Mouse (Mus musculus): ENCODE measurements at regions not wholly inside any gene's neighbourhood (a gene's known extent, or its start where the extent isn't known, plus 50 kb on each side); places are given as distances from the start of the nearest gene placed in this dataset.

- Histone ChIP-seq H3K4me3 (ENCODE audit: low read depth, low read length) (no peak overlapping the region), H3K9ac (replicated peaks; ENCODE audit: low read depth, low read length) (no peak overlapping the region), H3K36me3 (ENCODE audit: control insufficient read depth, insufficient read depth, low read length) (no peaks in the 10 kb centered on the region), H3K4me2 (ENCODE audit: low read depth, low read length) (no peak overlapping the region), H3K9me3 (ENCODE audit: control insufficient read depth, low read length) (no peaks in the 10 kb centered on the region), H3K27me3 (ENCODE audit: control insufficient read depth, insufficient read depth, low read length) (no peaks in the 10 kb centered on the region), H3K27ac (ENCODE audit: low read depth, low read length) (no peak overlapping the region), H3K4me1 (ENCODE audit: control insufficient read depth, insufficient read depth, low read length) (no peaks in the 10 kb centered on the region)
- WGBS = 88% methylated on average over 3 of the region's 3 CpGs
- ATAC-seq (ENCODE audit: low read depth) = no peak
Measured at GRCm38 (mm10) chr1:189107156-189107555, 99.5 kb upstream of the Kctd3 start.

DNA sequence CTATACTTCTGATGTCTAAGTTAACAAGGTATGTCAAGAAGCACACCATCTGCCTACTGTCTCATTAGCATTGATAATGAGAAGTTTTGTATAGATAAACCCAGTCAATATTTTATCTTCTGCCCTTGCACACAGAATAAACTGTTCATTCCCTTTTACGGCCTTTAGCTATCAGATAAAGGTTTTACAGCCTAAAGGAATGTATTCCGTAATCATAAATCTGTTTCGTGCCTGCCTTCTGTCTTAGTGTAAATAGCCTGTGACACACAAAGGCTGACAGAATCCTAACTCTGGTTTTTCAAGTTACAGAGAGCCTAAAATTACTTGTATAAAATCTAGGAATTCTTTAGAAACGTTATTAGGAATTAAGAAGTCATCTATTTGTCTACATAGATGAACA, 97.6 kb upstream of the Kctd3 start:
- Histone ChIP-seq H3K4me1 (ENCODE audit: control insufficient read depth, insufficient read depth, low read length) (no peaks in the 10 kb centered on the region), H3K27me3 (ENCODE audit: control insufficient read depth, insufficient read depth, low read length) (no peaks in the 10 kb centered on the region), H3K36me3 (ENCODE audit: control insufficient read depth, insufficient read depth, low read length) (no peaks in the 10 kb centered on the region), H3K9me3 (ENCODE audit: control insufficient read depth, low read length) (no peaks in the 10 kb centered on the region), H3K9ac (replicated peaks; ENCODE audit: low read depth, low read length) (no peak overlapping the region), H3K4me3 (ENCODE audit: low read depth, low read length) (no peak overlapping the region), H3K4me2 (ENCODE audit: low read depth, low read length) (no peak overlapping the region), H3K27ac (ENCODE audit: low read depth, low read length) (no peak overlapping the region)
- WGBS = 40% methylated on average over 4 of the region's 4 CpGs
- ATAC-seq (ENCODE audit: low read depth) = no peak

- Histone ChIP-seq H3K4me2 (ENCODE audit: low read depth, low read length) (no peak overlapping the region), H3K9ac (replicated peaks; ENCODE audit: low read depth, low read length) (no peak overlapping the region), H3K36me3 (ENCODE audit: control insufficient read depth, insufficient read depth, low read length) (no peaks in the 10 kb centered on the region), H3K27me3 (ENCODE audit: control insufficient read depth, insufficient read depth, low read length) (0 out of 2 replicates have a peak, but pooled peaks cover 3% of the 10 kb centered on the region), H3K4me1 (ENCODE audit: control insufficient read depth, insufficient read depth, low read length) (no peaks in the 10 kb centered on the region), H3K27ac (ENCODE audit: low read depth, low read length) (no peak overlapping the region), H3K9me3 (ENCODE audit: control insufficient read depth, low read length) (no peaks in the 10 kb centered on the region), H3K4me3 (ENCODE audit: low read depth, low read length) (no peak overlapping the region)
- 73% methylated on average over 3 of the region's 3 CpGs for WGBS
- ATAC-seq (ENCODE audit: low read depth) = no peak
Measured at GRCm38 (mm10) chr1:189102781-189103180, 95.1 kb upstream of the Kctd3 start.

DNA sequence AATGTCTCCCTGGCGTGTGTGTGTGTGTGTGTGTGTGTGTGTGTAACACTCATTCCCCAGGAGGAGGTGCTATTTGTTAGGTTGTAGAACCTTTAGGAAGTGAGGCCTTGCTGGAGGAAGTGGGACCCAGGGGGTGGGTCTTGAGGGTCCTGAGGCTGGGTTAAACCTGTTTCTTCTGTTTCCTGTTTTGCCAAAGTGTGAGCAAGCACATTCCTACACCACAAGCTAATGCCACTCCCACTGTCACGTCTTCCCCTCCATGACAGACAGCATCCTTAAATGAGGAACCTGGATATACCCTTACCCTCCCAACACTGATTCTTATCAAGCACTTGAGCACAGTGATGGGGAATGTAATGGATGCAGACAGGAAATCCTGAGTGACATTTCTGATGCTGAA, 91.5 kb upstream of the Kctd3 start:
- WGBS = 76% methylated on average over 2 of the region's 2 CpGs
- no peak for ATAC-seq (ENCODE audit: low read depth)
- H3K9me3 ChIP-seq (ENCODE audit: control insufficient read depth, low read length) = no peaks in the 10 kb centered on the region

DNA sequence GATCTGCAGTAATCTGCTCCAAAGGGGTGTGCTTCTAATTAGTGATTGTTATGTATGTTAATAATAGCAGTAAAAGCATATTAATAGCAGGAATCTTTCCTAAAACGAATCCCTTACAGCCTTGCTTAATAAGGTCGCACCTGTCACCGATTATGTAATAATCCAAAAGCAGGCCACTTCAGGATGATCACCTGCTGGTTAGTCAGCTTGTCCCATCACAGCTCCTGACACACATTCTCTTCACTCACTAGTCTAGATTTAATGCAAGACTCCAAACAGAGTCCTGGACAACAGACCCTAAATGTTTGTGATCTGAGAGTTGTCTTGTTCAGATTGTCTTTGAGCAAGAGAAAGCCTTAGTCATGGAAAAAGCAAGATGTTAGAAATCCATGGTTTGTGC, 85.2 kb upstream of the Kctd3 start:
- Histone ChIP-seq H3K4me1 (ENCODE audit: control insufficient read depth, insufficient read depth, low read length) (no peaks in the 10 kb centered on the region), H3K4me2 (ENCODE audit: low read depth, low read length) (no peak overlapping the region), H3K27ac (ENCODE audit: low read depth, low read length) (no peak overlapping the region), H3K27me3 (ENCODE audit: control insufficient read depth, insufficient read depth, low read length) (no peaks in the 10 kb centered on the region), H3K9ac (replicated peaks; ENCODE audit: low read depth, low read length) (no peak overlapping the region), H3K9me3 (ENCODE audit: control insufficient read depth, low read length) (no peaks in the 10 kb centered on the region), H3K4me3 (ENCODE audit: low read depth, low read length) (no peak overlapping the region), H3K36me3 (ENCODE audit: control insufficient read depth, insufficient read depth, low read length) (no peaks in the 10 kb centered on the region)
- WGBS = 90% methylated on average over 3 of the region's 3 CpGs
- ATAC-seq (ENCODE audit: low read depth) = no peak

More for the DNA sequence above, 91.5 kb upstream of the Kctd3 start:
- Histone ChIP-seq H3K4me3 (ENCODE audit: low read depth, low read length) (no peak overlapping the region), H3K27ac (ENCODE audit: low read depth, low read length) (no peak overlapping the region), H3K27me3 (ENCODE audit: control insufficient read depth, insufficient read depth, low read length) (0 out of 2 replicates have a peak, but pooled peaks cover 3% of the 10 kb centered on the region), H3K9ac (replicated peaks; ENCODE audit: low read depth, low read length) (no peak overlapping the region), H3K4me1 (ENCODE audit: control insufficient read depth, insufficient read depth, low read length) (no peaks in the 10 kb centered on the region), H3K36me3 (ENCODE audit: control insufficient read depth, insufficient read depth, low read length) (no peaks in the 10 kb centered on the region), H3K4me2 (ENCODE audit: low read depth, low read length) (no peak overlapping the region)

DNA sequence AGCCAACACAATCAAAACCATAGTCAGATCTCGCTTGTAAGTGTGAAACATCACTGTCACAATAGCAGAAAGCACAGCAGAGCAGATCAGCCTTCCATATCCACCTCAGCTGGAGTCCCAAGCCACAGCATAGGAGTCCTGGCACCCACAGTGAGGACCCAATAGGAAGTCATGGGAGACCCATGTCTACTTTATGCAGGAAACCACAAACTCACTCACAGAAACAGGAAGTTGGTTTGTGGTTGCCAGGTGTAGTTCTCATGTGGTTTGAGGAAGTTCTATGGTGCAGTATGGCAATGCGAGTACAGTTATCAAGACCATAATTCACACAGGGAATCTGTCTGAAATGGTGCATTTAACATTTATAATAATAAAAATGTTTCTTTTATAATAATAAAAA, 77.6 kb upstream of the Kctd3 start:
- Histone ChIP-seq H3K9me3 (ENCODE audit: control insufficient read depth, low read length) (0 out of 2 replicates have a peak, but pooled peaks cover 5% of the 10 kb centered on the region), H3K36me3 (ENCODE audit: control insufficient read depth, insufficient read depth, low read length) (no peaks in the 10 kb centered on the region), H3K4me2 (ENCODE audit: low read depth, low read length) (no peak overlapping the region), H3K4me1 (ENCODE audit: control insufficient read depth, insufficient read depth, low read length) (no peaks in the 10 kb centered on the region), H3K27ac (ENCODE audit: low read depth, low read length) (no peak overlapping the region), H3K4me3 (ENCODE audit: low read depth, low read length) (no peak overlapping the region), H3K9ac (replicated peaks; ENCODE audit: low read depth, low read length) (no peak overlapping the region), H3K27me3 (ENCODE audit: control insufficient read depth, insufficient read depth, low read length) (no peaks in the 10 kb centered on the region)
- WGBS = 89% methylated on average over 2 of the region's 2 CpGs
- no peak for ATAC-seq (ENCODE audit: low read depth)

DNA sequence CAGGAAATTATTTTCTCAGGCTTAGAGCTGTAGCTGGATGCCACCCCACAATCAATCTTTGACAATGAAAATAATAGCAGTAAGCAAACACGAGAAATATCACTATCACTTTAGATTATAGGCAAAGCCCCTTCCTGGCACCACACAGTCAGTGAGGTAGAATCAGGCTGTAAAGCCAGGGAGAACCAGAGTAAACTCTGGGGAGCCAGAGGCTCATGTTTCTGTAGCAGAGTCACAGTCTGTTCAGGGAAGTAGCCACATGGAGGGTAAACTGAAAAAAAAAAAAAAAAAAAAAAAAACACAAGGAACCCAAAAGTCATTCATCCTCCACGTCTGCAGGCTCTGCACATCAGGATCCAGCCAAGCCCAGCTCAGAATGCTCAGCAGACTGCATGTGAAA, 73.6 kb upstream of the Kctd3 start:
- Histone ChIP-seq H3K4me2 (ENCODE audit: low read depth, low read length) (no peak overlapping the region), H3K36me3 (ENCODE audit: control insufficient read depth, insufficient read depth, low read length) (no peaks in the 10 kb centered on the region), H3K4me3 (ENCODE audit: low read depth, low read length) (no peak overlapping the region), H3K4me1 (ENCODE audit: control insufficient read depth, insufficient read depth, low read length) (no peaks in the 10 kb centered on the region; the same call in 1 of the 2 replicates), H3K27me3 (ENCODE audit: control insufficient read depth, insufficient read depth, low read length) (no peaks in the 10 kb centered on the region), H3K9ac (replicated peaks; ENCODE audit: low read depth, low read length) (no peak overlapping the region), H3K9me3 (ENCODE audit: control insufficient read depth, low read length) (0 out of 2 replicates have a peak, but pooled peaks cover 5% of the 10 kb centered on the region), H3K27ac (ENCODE audit: low read depth, low read length) (no peak overlapping the region)
- WGBS = 37% methylated on average over 2 of the region's 2 CpGs
- ATAC-seq (ENCODE audit: low read depth) = no peak

DNA sequence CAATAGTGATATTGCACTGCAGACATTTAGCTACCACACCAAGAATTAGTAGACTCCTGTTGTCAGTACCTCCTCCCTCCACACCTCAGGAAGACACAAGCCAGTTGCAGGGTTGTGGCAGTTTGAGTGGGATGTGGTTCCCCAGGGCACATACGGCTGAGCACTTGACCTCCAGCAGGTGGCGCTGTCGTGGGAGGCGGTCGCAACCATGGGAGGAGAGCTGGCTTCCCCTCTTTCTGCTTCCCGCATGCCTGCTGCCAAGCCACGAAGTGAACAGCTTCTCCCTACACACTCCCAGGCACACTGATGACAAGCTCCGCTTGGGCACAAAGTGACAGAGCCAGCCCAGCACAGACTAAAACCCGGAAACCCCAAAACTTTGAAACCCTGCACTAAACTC, 73.2 kb upstream of the Kctd3 start:
- WGBS = 19% methylated on average over 9 of the region's 9 CpGs
- no peak overlapping the region for H3K9ac ChIP-seq (replicated peaks; ENCODE audit: low read depth, low read length)
- no peak overlapping the region for H3K27ac ChIP-seq (ENCODE audit: low read depth, low read length)
- H3K4me1 ChIP-seq (ENCODE audit: control insufficient read depth, insufficient read depth, low read length) = no peaks in the 10 kb centered on the region; the same call in 1 of the 2 replicates
- no peak overlapping the region for H3K4me2 ChIP-seq (ENCODE audit: low read depth, low read length)
- H3K27me3 ChIP-seq (ENCODE audit: control insufficient read depth, insufficient read depth, low read length) = no peaks in the 10 kb centered on the region
- no peaks in the 10 kb centered on the region for H3K36me3 ChIP-seq (ENCODE audit: control insufficient read depth, insufficient read depth, low read length)
- no peak overlapping the region for H3K4me3 ChIP-seq (ENCODE audit: low read depth, low read length)
- 0 out of 2 replicates have a peak, but pooled peaks cover 5% of the 10 kb centered on the region for H3K9me3 ChIP-seq (ENCODE audit: control insufficient read depth, low read length)
- ATAC-seq (ENCODE audit: low read depth) = peak; percentile 44; the same call in 1 of the 2 replicates

DNA sequence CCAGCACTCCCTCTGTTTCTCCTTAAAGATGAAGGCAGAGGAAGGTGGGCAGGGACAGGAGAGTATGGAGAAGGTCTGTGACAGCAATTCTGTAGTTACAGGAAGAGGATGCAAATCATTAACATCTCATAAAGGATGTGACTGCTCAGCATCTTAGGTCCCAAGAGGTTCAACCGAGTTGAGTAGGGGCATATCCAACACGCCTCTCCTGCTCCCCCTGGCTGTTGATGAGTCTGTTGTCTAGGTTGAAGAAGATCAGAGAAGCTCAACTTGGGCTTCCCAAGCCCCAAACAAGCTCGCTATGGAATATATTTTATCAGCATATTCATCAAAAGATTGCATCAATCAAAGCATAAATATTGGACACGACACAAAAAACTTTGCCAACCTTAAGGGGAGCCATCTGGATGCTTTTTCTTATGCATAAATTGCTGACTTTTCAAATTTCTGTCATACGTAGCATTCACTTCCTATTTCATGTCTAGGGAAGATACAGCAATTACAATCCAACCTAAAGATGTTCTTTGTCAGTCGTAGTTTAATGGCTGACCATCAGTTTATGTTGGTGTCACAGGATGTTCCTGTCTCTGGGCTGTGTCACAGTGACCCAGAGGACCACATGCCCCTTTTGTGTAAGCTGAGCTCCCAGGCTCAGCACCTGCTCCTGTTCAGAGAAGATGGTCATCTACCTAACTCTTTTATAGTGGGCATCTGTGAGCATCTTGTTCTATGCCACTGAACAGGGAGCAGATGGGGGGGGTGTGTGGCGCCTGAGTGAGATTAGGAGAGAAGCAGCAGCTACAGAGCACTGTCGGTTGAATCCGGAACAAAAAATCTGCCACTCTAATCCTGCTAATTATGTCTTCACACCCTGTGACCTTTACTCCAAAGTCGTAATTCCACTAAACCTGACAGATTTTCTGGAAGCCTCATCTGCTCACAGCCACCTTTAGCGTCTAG, 72.1 kb upstream of the Kctd3 start:
- Histone ChIP-seq H3K4me3 (ENCODE audit: low read depth, low read length) (no peak overlapping the region), H3K4me1 (ENCODE audit: control insufficient read depth, insufficient read depth, low read length) (no peaks in the 10 kb centered on the region; the same call in 1 of the 2 replicates), H3K9ac (replicated peaks; ENCODE audit: low read depth, low read length) (no peak overlapping the region), H3K27ac (ENCODE audit: low read depth, low read length) (no peak overlapping the region), H3K27me3 (ENCODE audit: control insufficient read depth, insufficient read depth, low read length) (no peaks in the 10 kb centered on the region), H3K4me2 (ENCODE audit: low read depth, low read length) (no peak overlapping the region), H3K9me3 (ENCODE audit: control insufficient read depth, low read length) (no peaks in the 10 kb centered on the region), H3K36me3 (ENCODE audit: control insufficient read depth, insufficient read depth, low read length) (no peaks in the 10 kb centered on the region)
- WGBS = 73% methylated on average over 11 of the region's 11 CpGs
- no peak for ATAC-seq (ENCODE audit: low read depth)
